Mouse (Mus musculus): ENCODE results near the gene BC034090.
"Not testable (repeated sequence)": the region's sequence is repeated elsewhere in the genome, so short reads cannot be mapped to it uniquely, and the experiment has no call there.

BC034090 gene

GRCm38 (mm10) chr1:155192805-155193368, 51.4 kb downstream of the BC034090 start:
- no peak for DNase-seq (ENCODE audit: low spot score in 2 of 2)

- no peak for DNase-seq (ENCODE audit: low spot score in 2 of 2)
These were observed 52.6 kb downstream of the BC034090 start for GRCm38 (mm10) chr1:155191671-155192070.

GRCm38 (mm10) chr1:155191219-155191618, 53.0 kb downstream of the BC034090 start:
- DNase-seq (ENCODE audit: low spot score in 2 of 2), result no peak

GRCm38 (mm10) chr1:155188656-155189055, 55.6 kb downstream of the BC034090 start:
- DNase-seq (ENCODE audit: low spot score in 2 of 2), result no peak

- no peak for DNase-seq (ENCODE audit: low spot score in 2 of 2)
These were observed 60.1 kb downstream of the BC034090 start for GRCm38 (mm10) chr1:155184191-155184590.

- DNase-seq (ENCODE audit: low spot score in 2 of 2), result no peak
These were observed 65.9 kb downstream of the BC034090 start for GRCm38 (mm10) chr1:155178192-155178924.

GRCm38 (mm10) chr1:155174424-155174823, 69.8 kb downstream of the BC034090 start:
- DNase-seq (ENCODE audit: low spot score in 2 of 2), result no peak

GRCm38 (mm10) chr1:155173644-155174016, 70.6 kb downstream of the BC034090 start:
- not testable (repeated sequence) for DNase-seq (ENCODE audit: low spot score in 2 of 2)

GRCm38 (mm10) chr1:155172895-155173643, 71.2 kb downstream of the BC034090 start:
- no peak for DNase-seq (ENCODE audit: low spot score in 2 of 2)

- no peak for DNase-seq (ENCODE audit: low spot score in 2 of 2)
These were observed 74.3 kb downstream of the BC034090 start for GRCm38 (mm10) chr1:155169935-155170334.

GRCm38 (mm10) chr1:155167453-155167852, 76.8 kb downstream of the BC034090 start:
- DNase-seq (ENCODE audit: low spot score in 2 of 2), result no peak

Measured in frontal cortex, postnatal 36 days (tissue).